In the genomic region with DNA sequence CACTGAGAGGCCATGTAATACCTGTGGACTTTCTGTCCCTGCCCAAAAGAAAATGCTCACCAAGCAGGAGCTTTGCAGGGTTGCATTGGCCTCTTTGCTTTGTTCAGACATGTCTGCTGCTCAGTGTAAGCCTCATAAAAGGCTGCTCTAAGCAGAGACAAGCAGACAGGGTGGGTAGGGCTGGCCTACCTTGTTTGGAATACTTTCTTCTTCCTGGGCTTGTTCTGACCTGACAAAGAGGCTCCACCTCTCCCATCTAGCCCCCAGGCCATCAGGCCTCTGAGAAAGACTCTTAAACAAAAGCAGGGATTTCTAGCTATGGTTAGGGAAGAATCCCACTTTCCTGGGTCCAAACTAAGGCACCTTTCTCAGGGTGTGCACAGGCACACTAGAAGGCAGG, we compare ENCODE assay signal across 17 mouse cellular contexts.
DNase-seq lines count a peak whose midpoint lies in the region; ATAC-seq lines count a peak whose summit lies in the region.
"Had no signal": no experiment of that assay in that cellular context is flagged by ENCODE, and none has a peak within 500 bp of the region (broad histone marks: within the 10 kb centered on the region; RNA-seq: fewer than 3 reads in every experiment).

No protein-coding gene starts in this region.

- H3K4me3 ChIP-seq in lung, embryonic 15.5 days = 0 out of 2 replicates have a peak overlapping the region, but pooled peaks have one; percentile 22
- H3K4me3 ChIP-seq in embryonic facial prominence, embryonic 15.5 days (replicated peaks) = peak overlapping the region; percentile 40
- peak overlapping the region; percentile 34 for H3K4me3 ChIP-seq in stomach, embryonic 14.5 days (ENCODE audit: low read depth, low read length)
- H3K4me3 ChIP-seq: gastrocnemius, adult 2 months; heart, adult 2 months; hindbrain, embryonic 15.5 days had no signal

- ATAC-seq in lung, embryonic 15.5 days (ENCODE audit: borderline replicate concordance, extremely low read depth, low FRiP score, low TSS enrichment) = no peak
- peak; percentile 50; the same call in 1 of the 2 replicates for ATAC-seq in embryonic facial prominence, embryonic 15.5 days (ENCODE audit: insufficient number of reproducible peaks, low FRiP score, low TSS enrichment, low read depth)
- no peak for ATAC-seq in stomach, embryonic 14.5 days (ENCODE audit: insufficient number of reproducible peaks, insufficient read depth, low FRiP score, low read depth)
- no peak for ATAC-seq in inflammation-experienced regulatory T-cells, adult 6 months
- ATAC-seq: CD4-positive, CD25-positive, alpha-beta regulatory T cell, adult 4 months; forebrain, postnatal 0 days had no signal

- no peaks in the 10 kb centered on the region for H3K27me3 ChIP-seq in lung, embryonic 15.5 days
- H3K27me3 ChIP-seq in embryonic facial prominence, embryonic 15.5 days = no peaks in the 10 kb centered on the region
- H3K27me3 ChIP-seq in stomach, embryonic 14.5 days (ENCODE audit: control insufficient read depth, insufficient read depth, low read length) = no peaks in the 10 kb centered on the region

- H3K9me3 ChIP-seq in lung, embryonic 15.5 days = no peaks in the 10 kb centered on the region
- no peaks in the 10 kb centered on the region for H3K9me3 ChIP-seq in embryonic facial prominence, embryonic 15.5 days (replicated peaks)
- H3K9me3 ChIP-seq in stomach, embryonic 14.5 days (ENCODE audit: control insufficient read depth, low read depth, low read length) = no peaks in the 10 kb centered on the region
- H3K9me3 ChIP-seq: hindbrain, embryonic 15.5 days had no signal

- no peaks in the 10 kb centered on the region for H3K36me3 ChIP-seq in lung, embryonic 15.5 days
- no peaks in the 10 kb centered on the region for H3K36me3 ChIP-seq in embryonic facial prominence, embryonic 15.5 days
- H3K36me3 ChIP-seq in stomach, embryonic 14.5 days (ENCODE audit: control insufficient read depth, insufficient read depth, low read length) = no peaks in the 10 kb centered on the region
- H3K36me3 ChIP-seq: hindbrain, embryonic 15.5 days had no signal

- no peak overlapping the region for H3K9ac ChIP-seq in lung, embryonic 15.5 days
- peak overlapping the region; percentile 28; the same call in 1 of the 2 replicates for H3K9ac ChIP-seq in embryonic facial prominence, embryonic 15.5 days
- H3K9ac ChIP-seq in stomach, embryonic 14.5 days (replicated peaks; ENCODE audit: low read depth, low read length) = peak overlapping the region; percentile 39; the same call in 1 of the 2 replicates
- H3K9ac ChIP-seq: forebrain, postnatal 0 days; hindbrain, embryonic 15.5 days; liver, embryonic 14.5 days had no signal

- peak overlapping the region; percentile 41 for H3K4me2 ChIP-seq in lung, embryonic 15.5 days
- peak overlapping the region; percentile 38 for H3K4me2 ChIP-seq in embryonic facial prominence, embryonic 15.5 days (replicated peaks)
- H3K4me2 ChIP-seq in stomach, embryonic 14.5 days (replicated peaks; ENCODE audit: low read depth, low read length) = peak overlapping the region; percentile 32
- H3K4me2 ChIP-seq: hindbrain, embryonic 15.5 days had no signal

- H3K27ac ChIP-seq in lung, embryonic 15.5 days = no peak overlapping the region
- peak overlapping the region; percentile 88 for H3K27ac ChIP-seq in embryonic facial prominence, embryonic 15.5 days (replicated peaks)
- peak overlapping the region; percentile 86 for H3K27ac ChIP-seq in stomach, embryonic 14.5 days (ENCODE audit: low read length)
- H3K27ac ChIP-seq: gastrocnemius, adult 2 months; heart, adult 2 months; hindbrain, embryonic 15.5 days; liver, embryonic 14.5 days had no signal

- DNase-seq in lung, adult 18-20 months = no peak
- peak; percentile 43 for DNase-seq in R1 (ENCODE audit: low read depth, low spot score)
- no peak for DNase-seq in right cerebral cortex, adult 18-20 months
- DNase-seq: cerebellum, adult 11 months; cerebellum, postnatal 25 days; forebrain, postnatal 0 days; gastrocnemius, adult 2 months; heart, adult 2 months; kidney, postnatal 10 days; midbrain, embryonic 14.5 days had no signal

- peaks cover 21% of the 10 kb centered on the region for H3K4me1 ChIP-seq in lung, embryonic 15.5 days
- peaks cover 18% of the 10 kb centered on the region; the same call in 1 of the 2 replicates for H3K4me1 ChIP-seq in embryonic facial prominence, embryonic 15.5 days
- 0 out of 2 replicates have a peak, but pooled peaks cover 1% of the 10 kb centered on the region for H3K4me1 ChIP-seq in stomach, embryonic 14.5 days (ENCODE audit: control insufficient read depth, insufficient read depth, low read length)
